Mouse (Mus musculus) cerebellum, postnatal 14 days (tissue): ENCODE measurements around the gene Ripor2.

Source experiments
- DNase-seq, 2 experiments: peaks; one replicate each; pipeline ENCODE4 v3.0.0; 2021; ENCODE audit warnings: mixed read lengths in 2 of 2

Ripor2 gene

GRCm38 (mm10) chr13:24581833-24582232 lies at the start of gene Ripor2:
Gene Ripor2, plus strand, starts transcription at chr13:24582189.
- peak; percentile 13 to 37 for DNase-seq

- DNase-seq, result no peak
These were observed 45.3 kb upstream of the Ripor2 start for GRCm38 (mm10) chr13:24536531-24537167.

- DNase-seq, result no peak
These were observed 44.0 kb upstream of the Ripor2 start for GRCm38 (mm10) chr13:24538012-24538411.

GRCm38 (mm10) chr13:24538941-24539340 lies 43.0 kb upstream of the Ripor2 start:
- peak in 1 of 2 experiments; percentile 15 for DNase-seq

GRCm38 (mm10) chr13:24545677-24546076 lies 36.3 kb upstream of the Ripor2 start:
- no peak for DNase-seq

- DNase-seq, result no peak
These were observed 35.1 kb upstream of the Ripor2 start for GRCm38 (mm10) chr13:24546801-24547459.

GRCm38 (mm10) chr13:24548911-24549310 lies 33.1 kb upstream of the Ripor2 start:
- DNase-seq, result no peak

GRCm38 (mm10) chr13:24551100-24551931 lies 30.7 kb upstream of the Ripor2 start:
- DNase-seq, result no peak

GRCm38 (mm10) chr13:24552039-24552438 lies 29.9 kb upstream of the Ripor2 start:
- no peak for DNase-seq

- no peak for DNase-seq
These were observed 20.6 kb upstream of the Ripor2 start for GRCm38 (mm10) chr13:24561391-24561790.

- no peak for DNase-seq
These were observed 17.3 kb upstream of the Ripor2 start for GRCm38 (mm10) chr13:24564706-24565105.

- DNase-seq, result no peak
These were observed 16.6 kb upstream of the Ripor2 start for GRCm38 (mm10) chr13:24565230-24565949.

GRCm38 (mm10) chr13:24565950-24566320 lies 16.1 kb upstream of the Ripor2 start:
- no peak for DNase-seq

- no peak for DNase-seq
These were observed 14.7 kb upstream of the Ripor2 start for GRCm38 (mm10) chr13:24567176-24567811.

GRCm38 (mm10) chr13:24569066-24569465 lies 12.9 kb upstream of the Ripor2 start:
- no peak for DNase-seq

- no peak for DNase-seq
These were observed 11.3 kb upstream of the Ripor2 start for GRCm38 (mm10) chr13:24570716-24571115.

- DNase-seq, result no peak
These were observed 10.1 kb upstream of the Ripor2 start for GRCm38 (mm10) chr13:24571906-24572305.

GRCm38 (mm10) chr13:24575126-24575525 lies 6.9 kb upstream of the Ripor2 start:
- DNase-seq, result no peak

- peak; percentile 56 to 65 for DNase-seq
These were observed 5.5 kb upstream of the Ripor2 start for GRCm38 (mm10) chr13:24576338-24577119.

GRCm38 (mm10) chr13:24578317-24578716 lies 3.7 kb upstream of the Ripor2 start:
- DNase-seq, result no peak

- no peak for DNase-seq
These were observed 1.2 kb upstream of the Ripor2 start for GRCm38 (mm10) chr13:24580759-24581158.

- DNase-seq, result no peak
These were observed 2.4 kb downstream of the Ripor2 start for GRCm38 (mm10) chr13:24584403-24584802.
